Mouse (Mus musculus) layer of hippocampus, postnatal 36 days (tissue): ENCODE data around the gene Lmtk3. TPM values are rescaled to one million over a fixed set of nuclear protein-coding genes. Genes with fewer than 3 reads are reported as not detected.

Source experiments
- total RNA-seq, 2 experiments: library from RNA; stranded (reverse); gene quantifications; 2 replicates each; pipeline ENCODE4 v1.2.3; 2021

Gene Lmtk3
- total RNA-seq, 2 experiments from 2014 or later: 285 to 298 TPM

Other genes starting within 250 kb of the Lmtk3 start
- gene Hsd17b14, start 228.8 kb upstream of the Lmtk3 start, total RNA-seq: under 1 TPM in 1 of 2 experiments, not detected in 1; 0.28 TPM
- 10 to 100 TPM; 23.5 to 29.9 TPM for gene Bcat2, start 213.6 kb upstream of the Lmtk3 start, total RNA-seq
- gene Fgf21, start 168.2 kb upstream of the Lmtk3 start, total RNA-seq: not detected
- gene Fut1, start 166.4 kb upstream of the Lmtk3 start, total RNA-seq: not detected
- not detected for gene Izumo1, start 161.9 kb upstream of the Lmtk3 start, total RNA-seq
- 1 to 10 TPM; 6.1 to 6.6 TPM for gene Rasip1, start 156.2 kb upstream of the Lmtk3 start, total RNA-seq
- 1 to 10 TPM; 2.3 to 2.8 TPM for gene Mamstr, start 143.8 kb upstream of the Lmtk3 start, total RNA-seq
- gene Fut2, start 117.3 kb upstream of the Lmtk3 start, total RNA-seq: under 1 TPM in 1 of 2 experiments, not detected in 1; 0.18 TPM
- 1 to 10 TPM; 5.5 to 6.0 TPM for gene Ntn5, start 99.7 kb upstream of the Lmtk3 start, total RNA-seq
- 1 to 10 TPM; 2.0 to 2.7 TPM for gene Sec1, start 89.3 kb upstream of the Lmtk3 start, total RNA-seq
- gene Car11, start 83.9 kb upstream of the Lmtk3 start, total RNA-seq: 100 to 1,000 TPM; 191 to 217 TPM
- gene Dbp, start 78.7 kb upstream of the Lmtk3 start, total RNA-seq: 10 to 100 TPM; 49.8 to 51.5 TPM
- 100 to 1,000 TPM; 372 to 375 TPM for gene Rpl18, start 68.3 kb upstream of the Lmtk3 start, total RNA-seq
- gene Sphk2, start 65.7 kb upstream of the Lmtk3 start, total RNA-seq: 10 to 100 TPM; 36.6 to 37.2 TPM
- under 1 TPM; 0.12 to 0.13 TPM for gene Fam83e, start 62.5 kb upstream of the Lmtk3 start, total RNA-seq
- gene Spaca4, start 57.9 kb upstream of the Lmtk3 start, total RNA-seq: not detected
- gene Sult2b1, start 931 bp downstream of the Lmtk3 start, total RNA-seq: 1 to 10 TPM; 6.3 to 7.0 TPM
- gene Cyth2, start 30.8 kb downstream of the Lmtk3 start, total RNA-seq: 100 to 1,000 TPM; 138 to 150 TPM
- 1 to 10 TPM; 1.6 to 2.4 TPM for gene Kcnj14, start 41.0 kb downstream of the Lmtk3 start, total RNA-seq
- gene Grwd1, start 47.2 kb downstream of the Lmtk3 start, total RNA-seq: 10 to 100 TPM; 19.9 to 22.6 TPM
- gene Kdelr1, start 89.0 kb downstream of the Lmtk3 start, total RNA-seq: 10 to 100 TPM; 72.4 to 74.2 TPM
- gene Grin2d, start 94.6 kb downstream of the Lmtk3 start, total RNA-seq: 10 to 100 TPM; 10.9 to 11.4 TPM
- not detected for gene Syngr4, start 113.0 kb downstream of the Lmtk3 start, total RNA-seq
- 10 to 100 TPM; 20.8 to 25.9 TPM for gene Tmem143, start 113.2 kb downstream of the Lmtk3 start, total RNA-seq
- gene Emp3, start 137.7 kb downstream of the Lmtk3 start, total RNA-seq: 1 to 10 TPM; 1.9 to 4.4 TPM
- 1 to 10 TPM; 3.0 TPM for gene Ccdc114, start 140.3 kb downstream of the Lmtk3 start, total RNA-seq
- gene Abcc6, start 246.6 kb downstream of the Lmtk3 start, total RNA-seq: 1 to 10 TPM; 1.4 to 2.6 TPM
- 100 to 1,000 TPM; 102 to 104 TPM for gene Nomo1, start 250.0 kb downstream of the Lmtk3 start, total RNA-seq